Mouse (Mus musculus): ENCODE results near the gene Cdk14. TPM values are rescaled to one million over a fixed set of nuclear protein-coding genes. Genes with fewer than 3 reads are reported as not detected.
A peak's percentile ranks its signal among the peaks of the same experiment; 100 is the strongest.

Gene Cdk14
- polyA plus RNA-seq, 1 experiment, result 11.2 TPM

DNA sequence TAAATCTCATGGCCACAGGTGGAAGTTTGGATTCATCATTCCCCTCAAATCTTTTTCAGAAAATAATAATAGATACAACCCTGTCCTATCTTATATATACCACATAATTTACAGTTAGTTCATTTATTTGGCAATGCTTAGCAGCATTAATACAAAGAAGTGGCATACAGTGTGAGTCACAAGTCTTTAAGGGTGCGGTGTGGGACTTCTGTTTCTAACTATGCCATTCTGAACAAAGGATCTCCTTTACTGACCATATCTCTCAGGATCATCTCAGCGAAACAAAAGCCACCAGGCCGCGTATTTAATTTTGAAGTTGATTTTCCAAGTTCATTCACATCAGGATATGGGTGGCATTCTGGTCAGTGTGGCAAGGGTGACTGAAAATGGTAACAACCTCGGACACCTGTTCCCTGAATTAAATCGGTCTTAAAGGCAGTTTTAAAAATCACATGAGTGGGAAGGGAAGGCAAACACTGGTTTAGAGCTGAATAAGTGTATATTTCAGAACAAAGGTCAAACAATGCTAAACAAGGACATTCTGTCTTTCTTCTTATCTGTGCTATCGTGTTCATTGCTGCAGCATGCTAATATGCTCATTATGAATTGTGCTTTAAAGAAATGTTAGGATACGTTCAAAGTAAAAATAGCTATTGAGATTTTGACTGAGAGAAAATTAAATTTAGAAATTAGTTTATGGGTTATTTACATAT, 127.1 kb downstream of the Cdk14 start:
- H3K4me2 ChIP-seq (ENCODE audit: low read depth), result no peak overlapping the region
- no peak overlapping the region for H3K4me3 ChIP-seq
- peaks cover 29% of the 10 kb centered on the region for H3K79me2 ChIP-seq (ENCODE audit: control insufficient read depth, insufficient read depth)
- H3K36me3 ChIP-seq (ENCODE audit: control insufficient read depth, insufficient read depth), result peaks cover 12% of the 10 kb centered on the region
- no peaks in the 10 kb centered on the region for H3K27me3 ChIP-seq (ENCODE audit: control insufficient read depth, insufficient read depth, insufficient read length)
- no peak overlapping the region for H3ac ChIP-seq (ENCODE audit: control insufficient read depth, insufficient read length)
- TF ChIP-seq POLR2A (IDR thresholded peaks at IDR 0.05; ENCODE audit: insufficient read length, low read depth) (no peak), SRF (IDR thresholded peaks at IDR 0.05; ENCODE audit: control insufficient read depth, insufficient read length, low read depth) (no peak), MAX (IDR thresholded peaks at IDR 0.05; ENCODE audit: low read depth) (no peak), POLR2AphosphoS2 (IDR thresholded peaks at IDR 0.05; ENCODE audit: insufficient read length, low read depth) (no peak), USF1 (IDR thresholded peaks at IDR 0.05; ENCODE audit: low read depth) (no peak), MYOG (IDR thresholded peaks at IDR 0.05; ENCODE audit: control insufficient read depth in 1 of 3, insufficient read depth in 1 of 3, insufficient read length in 2 of 3, low read depth in 2 of 3) (no peak)

DNA sequence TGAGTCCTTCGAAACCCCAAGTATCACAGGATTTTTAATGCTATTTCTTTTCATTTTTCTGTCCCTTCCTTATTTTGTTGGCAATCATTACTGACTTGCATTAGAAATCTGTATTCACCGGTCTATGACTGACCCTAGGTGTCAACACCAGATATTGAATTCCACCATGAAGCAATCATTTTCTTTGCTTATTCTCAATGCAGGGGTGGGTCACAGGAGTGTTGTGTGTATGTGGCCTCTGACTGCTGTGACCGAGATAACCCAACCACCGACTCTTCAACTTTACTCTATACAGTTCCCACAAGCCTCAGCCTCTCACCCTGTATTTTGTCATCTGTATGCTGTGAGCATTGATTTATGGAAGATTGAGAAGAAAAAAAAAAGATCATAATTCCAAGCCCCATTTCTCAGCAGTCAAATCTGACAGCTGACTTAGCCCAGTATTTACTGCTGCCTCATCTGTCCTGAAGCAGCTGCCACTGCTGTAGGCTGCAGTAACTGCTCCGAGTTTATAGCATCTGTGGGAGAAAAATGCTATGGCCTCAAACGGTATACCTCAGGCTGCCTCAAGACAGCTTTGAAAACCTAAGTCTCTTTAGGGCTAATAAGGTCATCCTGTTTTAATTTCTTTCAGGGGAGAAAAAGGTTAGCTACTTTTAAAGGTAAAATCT, 128.7 kb downstream of the Cdk14 start:
- Histone ChIP-seq H3K4me3 (no peak overlapping the region), H3K36me3 (ENCODE audit: control insufficient read depth, insufficient read depth) (peaks cover 4% of the 10 kb centered on the region), H3K27me3 (ENCODE audit: control insufficient read depth, insufficient read depth, insufficient read length) (no peaks in the 10 kb centered on the region), H3K4me2 (ENCODE audit: low read depth) (peak overlapping the region; percentile 43), H3K79me2 (ENCODE audit: control insufficient read depth, insufficient read depth) (peaks cover 36% of the 10 kb centered on the region), H3ac (ENCODE audit: control insufficient read depth, insufficient read length) (no peak overlapping the region)
- peak; percentile 49 to 90 (median 81) for TF ChIP-seq MYOD1 (IDR thresholded peaks at IDR 0.05; ENCODE audit: control insufficient read depth in 1 of 3, insufficient read length in 2 of 3, low read depth in 2 of 3)
- no peak for TF ChIP-seq TCF12 (IDR thresholded peaks at IDR 0.05; ENCODE audit: insufficient read depth, poor library complexity, severe bottlenecking)
- TF ChIP-seq MYOG (IDR thresholded peaks at IDR 0.05; ENCODE audit: control insufficient read depth in 1 of 3, insufficient read depth in 1 of 3, insufficient read length in 2 of 3, low read depth in 2 of 3), result peak in 2 of 3 experiments; percentile 50 to 55
- TF ChIP-seq TCF3 (IDR thresholded peaks at IDR 0.05; ENCODE audit: insufficient read length, low read depth), result peak; percentile 44

DNA sequence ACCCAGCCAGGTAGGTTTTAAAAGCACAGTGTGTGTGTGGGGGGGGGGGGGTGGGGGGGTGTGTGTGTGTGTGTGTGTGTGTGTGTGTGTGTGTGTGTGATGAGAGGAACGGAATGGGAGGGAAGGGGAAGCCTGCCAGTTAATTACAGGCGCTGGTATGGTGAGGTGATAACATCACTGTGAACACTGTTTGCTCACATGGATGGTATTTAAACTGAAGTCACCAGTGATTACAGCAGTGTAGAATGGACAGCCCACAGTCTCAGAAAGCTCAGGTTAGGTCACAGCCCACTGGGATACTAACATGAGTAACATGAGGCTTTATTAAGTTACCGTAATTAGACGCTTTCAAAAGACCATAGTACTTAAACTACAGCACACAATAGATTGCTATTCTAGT, 129.4 kb downstream of the Cdk14 start:
- no peak overlapping the region for H3K4me2 ChIP-seq (ENCODE audit: low read depth)

DNA sequence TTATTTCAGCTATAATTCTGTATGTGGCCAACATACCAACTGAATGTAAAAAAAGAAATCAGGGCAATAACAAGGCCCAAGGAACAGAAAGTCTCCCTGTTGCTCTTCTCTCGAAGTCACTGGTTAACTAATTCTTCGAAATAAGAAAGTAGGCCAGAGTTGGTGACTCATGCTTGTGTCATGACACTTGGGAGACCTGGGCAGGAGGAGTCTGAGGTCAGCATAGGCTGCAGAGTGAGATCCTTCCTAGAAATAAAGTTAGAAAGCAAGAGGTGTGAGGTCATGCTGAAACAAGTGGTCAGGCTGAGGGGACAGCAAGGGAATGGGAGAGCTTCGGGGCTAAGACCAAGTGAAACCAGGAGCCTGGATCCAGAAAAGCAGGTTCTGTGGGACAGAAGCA, 134.2 kb downstream of the Cdk14 start:
- H3K4me3 ChIP-seq, result no peak overlapping the region
- H3K36me3 ChIP-seq (ENCODE audit: control insufficient read depth, insufficient read depth), result no peaks in the 10 kb centered on the region
- H3ac ChIP-seq (ENCODE audit: control insufficient read depth, insufficient read length), result no peak overlapping the region
- TF ChIP-seq POLR2A (IDR thresholded peaks at IDR 0.05; ENCODE audit: insufficient read length, low read depth) (no peak), REST (IDR thresholded peaks at IDR 0.05; ENCODE audit: insufficient read depth, insufficient read length) (no peak), MYOG (IDR thresholded peaks at IDR 0.05; ENCODE audit: control insufficient read depth in 1 of 3, insufficient read depth in 1 of 3, insufficient read length in 2 of 3, low read depth in 2 of 3) (no peak), TCF3 (IDR thresholded peaks at IDR 0.05; ENCODE audit: insufficient read length, low read depth) (no peak)
- H3K4me2 ChIP-seq (ENCODE audit: low read depth), result peak overlapping the region; percentile 19
- no peaks in the 10 kb centered on the region for H3K27me3 ChIP-seq (ENCODE audit: control insufficient read depth, insufficient read depth, insufficient read length)
- H3K79me2 ChIP-seq (ENCODE audit: control insufficient read depth, insufficient read depth), result peaks cover 70% of the 10 kb centered on the region

More for the DNA sequence above, 129.4 kb downstream of the Cdk14 start:
- peaks cover 35% of the 10 kb centered on the region for H3K79me2 ChIP-seq (ENCODE audit: control insufficient read depth, insufficient read depth)
- H3K36me3 ChIP-seq (ENCODE audit: control insufficient read depth, insufficient read depth), result peaks cover 4% of the 10 kb centered on the region
- no peak overlapping the region for H3K4me3 ChIP-seq
- TF ChIP-seq TCF3 (IDR thresholded peaks at IDR 0.05; ENCODE audit: insufficient read length, low read depth) (no peak), SRF (IDR thresholded peaks at IDR 0.05; ENCODE audit: control insufficient read depth, insufficient read length, low read depth) (no peak), MYOD1 (IDR thresholded peaks at IDR 0.05; ENCODE audit: control insufficient read depth in 1 of 3, insufficient read length in 2 of 3, low read depth in 2 of 3) (no peak), MYOG (IDR thresholded peaks at IDR 0.05; ENCODE audit: control insufficient read depth in 1 of 3, insufficient read depth in 1 of 3, insufficient read length in 2 of 3, low read depth in 2 of 3) (no peak), MAX (IDR thresholded peaks at IDR 0.05; ENCODE audit: low read depth) (no peak), E2F4 (IDR thresholded peaks at IDR 0.05; ENCODE audit: insufficient read depth) (no peak), CEBPB (IDR thresholded peaks at IDR 0.05; ENCODE audit: insufficient read depth, poor library complexity, severe bottlenecking) (no peak)
- no peaks in the 10 kb centered on the region for H3K27me3 ChIP-seq (ENCODE audit: control insufficient read depth, insufficient read depth, insufficient read length)
- H3ac ChIP-seq (ENCODE audit: control insufficient read depth, insufficient read length), result no peak overlapping the region

DNA sequence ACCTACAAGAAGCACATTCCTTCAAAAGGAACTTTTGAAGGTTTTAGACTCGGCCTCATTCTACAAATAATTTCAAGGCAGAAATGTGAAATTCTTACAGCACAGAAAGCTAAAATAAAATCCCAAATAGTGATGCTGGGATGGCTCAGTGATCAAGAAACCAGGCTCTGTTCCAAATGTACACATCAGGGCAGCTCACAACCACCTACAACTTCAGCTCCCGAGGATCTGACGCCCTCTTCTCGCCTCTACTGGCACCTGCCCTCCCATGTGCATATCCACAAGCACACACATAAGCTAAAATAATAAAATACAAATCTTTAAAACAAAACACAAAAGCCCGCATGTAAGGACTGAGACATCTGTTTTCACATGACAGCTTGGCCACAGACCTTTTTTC, 135.6 kb downstream of the Cdk14 start:
- Histone ChIP-seq H3K27me3 (ENCODE audit: control insufficient read depth, insufficient read depth, insufficient read length) (no peaks in the 10 kb centered on the region), H3K36me3 (ENCODE audit: control insufficient read depth, insufficient read depth) (no peaks in the 10 kb centered on the region), H3K4me3 (no peak overlapping the region), H3K4me2 (ENCODE audit: low read depth) (no peak overlapping the region), H3K79me2 (ENCODE audit: control insufficient read depth, insufficient read depth) (peaks cover 78% of the 10 kb centered on the region), H3ac (ENCODE audit: control insufficient read depth, insufficient read length) (no peak overlapping the region)
- TF ChIP-seq SRF (IDR thresholded peaks at IDR 0.05; ENCODE audit: control insufficient read depth, insufficient read length, low read depth) (no peak), POLR2AphosphoS2 (IDR thresholded peaks at IDR 0.05; ENCODE audit: insufficient read length, low read depth) (no peak), REST (IDR thresholded peaks at IDR 0.05; ENCODE audit: insufficient read depth, insufficient read length) (no peak), MYOD1 (IDR thresholded peaks at IDR 0.05; ENCODE audit: control insufficient read depth in 1 of 3, insufficient read length in 2 of 3, low read depth in 2 of 3) (no peak), USF1 (IDR thresholded peaks at IDR 0.05; ENCODE audit: low read depth) (no peak), TCF12 (IDR thresholded peaks at IDR 0.05; ENCODE audit: insufficient read depth, poor library complexity, severe bottlenecking) (no peak), E2F4 (IDR thresholded peaks at IDR 0.05; ENCODE audit: insufficient read depth) (no peak), CEBPB (IDR thresholded peaks at IDR 0.05; ENCODE audit: insufficient read depth, poor library complexity, severe bottlenecking) (no peak), MAX (IDR thresholded peaks at IDR 0.05; ENCODE audit: low read depth) (no peak), MYOG (IDR thresholded peaks at IDR 0.05; ENCODE audit: control insufficient read depth in 1 of 3, insufficient read depth in 1 of 3, insufficient read length in 2 of 3, low read depth in 2 of 3) (no peak), TCF3 (IDR thresholded peaks at IDR 0.05; ENCODE audit: insufficient read length, low read depth) (no peak), POLR2A (IDR thresholded peaks at IDR 0.05; ENCODE audit: insufficient read length, low read depth) (no peak)
